Mouse (Mus musculus): ENCODE measurements at regions not wholly inside any gene's neighbourhood (a gene's known extent, or its start where the extent isn't known, plus 50 kb on each side); places are given as distances from the start of the nearest gene placed in this dataset.

GRCm38 (mm10) chr6:31125328-31126118 is 166.6 kb upstream of the Klf14 start:
- no peak for TF ChIP-seq CTCF (IDR thresholded peaks at IDR 0.05; ENCODE audit: control insufficient read depth, insufficient read depth, insufficient replicate concordance, low read depth, low read length)
- TF ChIP-seq POLR2A (IDR thresholded peaks at IDR 0.05; ENCODE audit: control insufficient read depth, low read depth, low read length) = no peak
